11 mouse cellular contexts compared by ENCODE assay signal in genomic region chr19:14891689-14892389, GRCm38 (mm10).
DNase-seq lines count a peak whose midpoint lies in the region; ATAC-seq lines count a peak whose summit lies in the region.
"Had no signal": no experiment of that assay in that cellular context is flagged by ENCODE, and none has a peak within 500 bp of the region (broad histone marks: within the 10 kb centered on the region; RNA-seq: fewer than 3 reads in every experiment).

No protein-coding gene starts in this region.

- H3K4me2 ChIP-seq in heart, embryonic 12.5 days, result peak overlapping the region; percentile 29; the same call in 1 of the 2 replicates
- H3K4me2 ChIP-seq in embryonic facial prominence, embryonic 11.5 days (ENCODE audit: low read depth, low read length), result no peak overlapping the region
- H3K4me2 ChIP-seq in hindbrain, embryonic 13.5 days, result peak overlapping the region; percentile 53
- peak overlapping the region; percentile 50 for H3K4me2 ChIP-seq in midbrain, embryonic 15.5 days

- peaks cover 16% of the 10 kb centered on the region for H3K4me1 ChIP-seq in heart, embryonic 12.5 days (replicated peaks)
- no peaks in the 10 kb centered on the region; the same call in 1 of the 2 replicates for H3K4me1 ChIP-seq in embryonic facial prominence, embryonic 11.5 days (ENCODE audit: control insufficient read depth, insufficient read depth, low read length)
- peaks cover 44% of the 10 kb centered on the region for H3K4me1 ChIP-seq in hindbrain, embryonic 13.5 days (replicated peaks)
- peaks cover 36% of the 10 kb centered on the region for H3K4me1 ChIP-seq in midbrain, embryonic 15.5 days

- no peak overlapping the region for H3K27ac ChIP-seq in heart, embryonic 12.5 days (ENCODE audit: poor library complexity, severe bottlenecking)
- no peak overlapping the region for H3K27ac ChIP-seq in embryonic facial prominence, embryonic 11.5 days (replicated peaks; ENCODE audit: low read depth, low read length)
- H3K27ac ChIP-seq in hindbrain, embryonic 13.5 days, result peak overlapping the region; percentile 88; the same call in 1 of the 2 replicates
- H3K27ac ChIP-seq in midbrain, embryonic 15.5 days, result peak overlapping the region; percentile 81; the same call in 1 of the 2 replicates

- H3K27me3 ChIP-seq in heart, embryonic 12.5 days (replicated peaks), result peaks cover 30% of the 10 kb centered on the region
- no peaks in the 10 kb centered on the region for H3K27me3 ChIP-seq in embryonic facial prominence, embryonic 11.5 days (ENCODE audit: control insufficient read depth, insufficient read depth, low read length)
- peaks cover 26% of the 10 kb centered on the region for H3K27me3 ChIP-seq in hindbrain, embryonic 13.5 days
- H3K27me3 ChIP-seq in midbrain, embryonic 15.5 days (replicated peaks), result 0 out of 2 replicates have a peak, but pooled peaks cover 10% of the 10 kb centered on the region

- H3K4me3 ChIP-seq in heart, embryonic 12.5 days, result no peak overlapping the region
- H3K4me3 ChIP-seq in embryonic facial prominence, embryonic 11.5 days (ENCODE audit: low read depth, low read length), result no peak overlapping the region
- no peak overlapping the region for H3K4me3 ChIP-seq in hindbrain, embryonic 13.5 days
- peak overlapping the region; percentile 25; the same call in 1 of the 2 replicates for H3K4me3 ChIP-seq in midbrain, embryonic 15.5 days
- H3K4me3 ChIP-seq: myocyte had no signal

- no peak overlapping the region for H3K9ac ChIP-seq in heart, embryonic 12.5 days
- no peak overlapping the region for H3K9ac ChIP-seq in embryonic facial prominence, embryonic 11.5 days (replicated peaks; ENCODE audit: low read length)
- H3K9ac ChIP-seq in hindbrain, embryonic 13.5 days, result no peak overlapping the region
- no peak overlapping the region for H3K9ac ChIP-seq in midbrain, embryonic 15.5 days
- H3K9ac ChIP-seq: liver, postnatal 0 days had no signal

- 49% methylated on average over 7 of the region's 8 CpGs for WGBS in heart, embryonic 12.5 days
- 13% methylated on average over 7 of the region's 8 CpGs for WGBS in embryonic facial prominence, embryonic 11.5 days
- WGBS in hindbrain, embryonic 13.5 days, result 13% methylated on average over 7 of the region's 8 CpGs
- whole genome bisulfite sequencing in midbrain, embryonic 15.5 days, result 9% methylated on average over 7 of the region's 8 CpGs

- ATAC-seq in heart, embryonic 12.5 days (ENCODE audit: insufficient number of reproducible peaks, low FRiP score), result no peak
- no peak for ATAC-seq in embryonic facial prominence, embryonic 11.5 days (replicated peaks; ENCODE audit: insufficient number of reproducible peaks, low FRiP score, low TSS enrichment, low read depth)
- ATAC-seq in hindbrain, embryonic 13.5 days (ENCODE audit: low FRiP score), result no peak
- no peak for ATAC-seq in midbrain, embryonic 15.5 days (replicated peaks)
- ATAC-seq: liver, postnatal 0 days had no signal

- no peaks in the 10 kb centered on the region for H3K36me3 ChIP-seq in heart, embryonic 12.5 days
- H3K36me3 ChIP-seq in embryonic facial prominence, embryonic 11.5 days (replicated peaks; ENCODE audit: control insufficient read depth, insufficient read depth, low read depth, low read length), result no peaks in the 10 kb centered on the region
- H3K36me3 ChIP-seq in hindbrain, embryonic 13.5 days, result no peaks in the 10 kb centered on the region
- no peaks in the 10 kb centered on the region for H3K36me3 ChIP-seq in midbrain, embryonic 15.5 days (replicated peaks)

- no peaks in the 10 kb centered on the region for H3K9me3 ChIP-seq in heart, embryonic 12.5 days (replicated peaks)
- no peaks in the 10 kb centered on the region for H3K9me3 ChIP-seq in embryonic facial prominence, embryonic 11.5 days (replicated peaks; ENCODE audit: control insufficient read depth, low read length)
- H3K9me3 ChIP-seq in hindbrain, embryonic 13.5 days, result no peaks in the 10 kb centered on the region
- no peaks in the 10 kb centered on the region for H3K9me3 ChIP-seq in midbrain, embryonic 15.5 days

- DNase-seq in heart, adult 18-20 months, result no peak
- DNase-seq in embryonic facial prominence, embryonic 11.5 days (ENCODE audit: low spot score), result peak; percentile 59
- no peak for DNase-seq in left cerebral cortex, adult 8-10 months (ENCODE audit: low spot score in 2 of 2)
- DNase-seq in urinary bladder, postnatal 25 days (ENCODE audit: low spot score), result no peak
- no peak for DNase-seq in ovary, adult 18-20 months (ENCODE audit: low spot score)
- DNase-seq: kidney, postnatal 14 days; liver, postnatal 0 days had no signal

Comparison
In these comparisons a context has a peak if more than half of its experiments do, and no peak if none do; other contexts are left out.
1. H3K27ac ChIP-seq: peak in hindbrain, embryonic 13.5 days (single experiment) and midbrain, embryonic 15.5 days (single experiment); none in heart, embryonic 12.5 days (single experiment) and embryonic facial prominence, embryonic 11.5 days (single experiment).